Mouse (Mus musculus) midbrain, embryonic 13.5 days (tissue): ENCODE data around the gene Zfp628. TPM values are rescaled to one million over a fixed set of nuclear protein-coding genes. Genes with fewer than 3 reads are reported as not detected.

Experiments
- ATAC-seq: fragments of 200-750 bp; cut with Nextera tagmentation; 2 replicates; pipeline ENCODE4 v1.8.0; 2017; ENCODE audit warnings: mild to moderate bottlenecking, moderate TSS enrichment, moderate library complexity
- H3K27ac ChIP-seq: fragments of 300-500 bp; sonication (generic); 2 replicates; pipeline ENCODE4 v1.5.1; 2015; ENCODE audit warnings: inconsistent platforms, mild to moderate bottlenecking, moderate library complexity
- H3K27me3 ChIP-seq: fragments of 300-500 bp; sonication (generic); 2 replicates; pipeline ENCODE4 v1.6.1; 2015; ENCODE audit warnings: mild to moderate bottlenecking, inconsistent platforms
- H3K36me3 ChIP-seq: fragments of 300-500 bp; sonication (generic); 2 replicates; pipeline ENCODE4 v1.6.1; 2015; ENCODE audit warnings: mild to moderate bottlenecking, inconsistent platforms
- H3K4me1 ChIP-seq: fragments of 300-500 bp; sonication (generic); replicated peaks from 2 replicates; pipeline ENCODE4 v1.6.1; 2015; ENCODE audit warnings: inconsistent platforms
- H3K4me2 ChIP-seq: fragments of 300-500 bp; sonication (generic); replicated peaks from 2 replicates; pipeline ENCODE4 v1.6.1; 2015; ENCODE audit warnings: moderate library complexity, mild to moderate bottlenecking, inconsistent platforms
- H3K4me3 ChIP-seq: fragments of 300-500 bp; sonication (generic); replicated peaks from 2 replicates; pipeline ENCODE4 v1.5.1; 2015; ENCODE audit warnings: mild to moderate bottlenecking, inconsistent platforms
- H3K9ac ChIP-seq: fragments of 300-500 bp; sonication (generic); replicated peaks from 2 replicates; pipeline ENCODE4 v1.6.1; 2015; ENCODE audit warnings: mild to moderate bottlenecking, inconsistent platforms
- H3K9me3 ChIP-seq: fragments of 300-500 bp; sonication (generic); 2 replicates; pipeline ENCODE4 v1.6.1; 2016; ENCODE audit warnings: mild to moderate bottlenecking, inconsistent platforms
- WGBS: fragments of 180-500 bp; shearing (Covaris S2); methylation state at CpG from one replicate; pipeline ENCODE4 v1.1.7; 2015; 5-methylcytosine and 5-hydroxymethylcytosine counted together
- polyA plus RNA-seq: library from polyadenylated mRNA; unstranded; fragments of >200 nt; fragmentation: Nextera tagmentation; extraction: Ambion mirVana; gene quantifications from 2 replicates; pipeline ENCODE4 v1.2.1, GENCODE M21; 2015

The Zfp628 gene
- polyA plus RNA-seq, 1 experiment from 2014 or later = 4.3 TPM

GRCm38 (mm10) chr7:4950561-4951342 is 35.7 kb downstream of the Zfp628 start:
- H3K27ac ChIP-seq = no peak overlapping the region
- 0 out of 2 replicates have a peak, but pooled peaks cover 6% of the 10 kb centered on the region for H3K4me1 ChIP-seq
- H3K4me2 ChIP-seq = no peak overlapping the region
- no peak for ATAC-seq
- no peak overlapping the region for H3K4me3 ChIP-seq
- 86% methylated on average over 19 of the region's 19 CpGs for WGBS
- no peaks in the 10 kb centered on the region for H3K27me3 ChIP-seq
- H3K9me3 ChIP-seq = no peaks in the 10 kb centered on the region
- H3K9ac ChIP-seq = no peak overlapping the region
- no peaks in the 10 kb centered on the region for H3K36me3 ChIP-seq

GRCm38 (mm10) chr7:4953815-4954445 is 38.9 kb downstream of the Zfp628 start:
- H3K27me3 ChIP-seq = no peaks in the 10 kb centered on the region

DNA sequence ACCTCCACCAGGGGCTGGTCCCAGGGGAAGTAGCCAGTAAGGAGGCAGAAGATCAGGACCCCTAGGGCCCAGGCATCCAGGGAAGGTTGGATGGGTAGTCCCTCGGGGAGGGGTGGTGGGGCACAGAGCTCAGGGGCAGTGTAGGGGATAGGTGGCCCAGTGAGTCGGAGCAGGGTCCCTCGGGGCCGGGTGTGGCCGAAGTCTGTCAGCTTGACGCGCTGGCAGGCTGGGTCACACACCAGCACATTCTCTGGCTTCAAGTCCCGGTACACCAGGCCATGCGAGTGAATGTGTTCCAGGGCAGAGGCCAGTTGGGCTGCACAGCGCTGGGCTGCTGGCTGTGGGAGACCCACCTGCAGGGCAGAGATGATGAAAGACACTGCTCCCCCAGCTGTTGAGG is 42.3 kb downstream of the Zfp628 start:
- Histone ChIP-seq H3K9me3 (no peaks in the 10 kb centered on the region), H3K4me2 (no peak overlapping the region), H3K4me1 (0 out of 2 replicates have a peak, but pooled peaks cover 6% of the 10 kb centered on the region), H3K36me3 (no peaks in the 10 kb centered on the region), H3K9ac (no peak overlapping the region), H3K4me3 (no peak overlapping the region), H3K27ac (no peak overlapping the region), H3K27me3 (no peaks in the 10 kb centered on the region)
- 85% methylated on average over 10 of the region's 10 CpGs for WGBS
- no peak for ATAC-seq

More at GRCm38 (mm10) chr7:4953815-4954445, 38.9 kb downstream of the Zfp628 start:
- Histone ChIP-seq H3K4me1 (0 out of 2 replicates have a peak, but pooled peaks cover 6% of the 10 kb centered on the region), H3K9ac (peak overlapping the region; percentile 36; the same call in 1 of the 2 replicates), H3K9me3 (no peaks in the 10 kb centered on the region), H3K36me3 (no peaks in the 10 kb centered on the region), H3K4me3 (no peak overlapping the region), H3K4me2 (no peak overlapping the region), H3K27ac (no peak overlapping the region)
- no peak for ATAC-seq
- 33% methylated on average over 10 of the region's 10 CpGs for WGBS

- Histone ChIP-seq H3K4me1 (no peaks in the 10 kb centered on the region), H3K27ac (no peak overlapping the region), H3K9ac (no peak overlapping the region), H3K4me2 (no peak overlapping the region), H3K9me3 (no peaks in the 10 kb centered on the region), H3K27me3 (no peaks in the 10 kb centered on the region), H3K4me3 (no peak overlapping the region), H3K36me3 (no peaks in the 10 kb centered on the region)
- ATAC-seq = 0 out of 2 replicates have a peak, but pooled peaks have one; percentile 34
- 85% methylated on average over 5 of the region's 5 CpGs for WGBS
Observed at GRCm38 (mm10) chr7:4963527-4963926, 48.5 kb downstream of the Zfp628 start.

DNA sequence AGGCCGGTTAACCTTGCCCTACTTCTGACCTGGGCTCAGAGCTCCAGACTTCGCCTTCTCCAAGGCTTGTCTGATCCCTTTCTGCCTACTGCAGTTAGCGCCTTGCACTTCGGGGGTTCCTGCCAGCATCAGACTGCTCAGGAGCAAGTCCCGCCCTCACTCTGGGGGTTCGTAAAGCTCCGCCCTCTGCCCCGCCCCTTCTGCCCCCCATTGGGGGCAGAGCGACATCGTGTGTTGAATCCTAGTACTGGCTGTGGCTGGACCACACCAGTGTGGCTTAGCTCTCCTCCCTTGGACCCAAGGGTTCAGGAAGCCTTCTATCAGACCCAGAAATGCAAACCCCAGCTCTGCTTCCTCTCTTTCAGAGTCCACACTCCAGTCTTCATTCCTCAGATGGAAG is 49.3 kb downstream of the Zfp628 start, which contains the start of gene Sbk2:
Gene Sbk2 (minus strand): TSS at position 135 of the 400 bp plus-strand sequence.
- Histone ChIP-seq H3K27me3 (no peaks in the 10 kb centered on the region), H3K9me3 (no peaks in the 10 kb centered on the region), H3K4me3 (no peak within 1 kb of the TSS), H3K27ac (no peak within 1 kb of the TSS), H3K4me1 (no peaks in the 10 kb centered on the region), H3K36me3 (no peaks in the 10 kb centered on the region), H3K4me2 (no peak within 1 kb of the TSS; the same call in 1 of the 2 replicates), H3K9ac (no peak within 1 kb of the TSS)
- WGBS = 5% methylated on average over 10 of the region's 10 CpGs
- peak; percentile 69 for ATAC-seq

DNA sequence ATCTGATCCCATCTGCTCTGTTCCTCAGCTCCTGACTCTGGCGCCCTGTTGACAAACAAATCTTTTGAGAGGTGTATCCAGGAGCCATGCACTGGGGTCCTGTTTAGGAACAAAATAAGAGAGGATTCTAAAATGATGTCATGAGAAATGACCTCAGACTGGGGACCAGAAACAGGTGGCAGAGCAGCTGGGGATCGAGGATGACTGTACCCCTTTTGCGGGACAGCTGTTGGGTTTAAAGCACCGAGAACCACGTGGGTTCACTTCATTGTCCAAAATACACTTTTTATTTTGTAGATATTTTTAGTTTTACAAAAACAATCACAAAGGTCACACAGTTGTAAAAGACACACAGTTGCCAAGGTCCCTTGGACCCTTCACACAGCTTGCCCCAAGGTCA is 50.0 kb downstream of the Zfp628 start:
- no peak overlapping the region for H3K27ac ChIP-seq
- ATAC-seq = no peak

DNA sequence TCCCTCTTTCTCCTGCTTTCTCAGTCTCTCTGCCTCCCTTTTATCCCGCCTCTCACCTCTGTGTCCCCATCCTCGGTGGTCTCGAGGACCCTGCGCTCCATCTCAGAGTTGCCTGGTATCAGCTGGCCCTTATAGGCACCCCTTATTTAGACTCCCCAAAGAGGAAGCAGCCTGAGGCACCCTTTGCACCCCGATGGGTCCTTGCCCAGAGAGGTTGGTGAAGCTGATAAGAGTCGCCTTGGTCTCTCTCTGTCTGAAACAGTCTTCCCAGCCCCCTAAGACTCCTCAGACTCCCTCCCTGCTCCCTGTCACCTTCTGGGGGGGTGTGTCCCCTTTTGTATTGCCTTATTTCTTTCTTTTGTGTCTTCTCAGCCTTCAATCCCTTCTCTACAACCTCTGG is 56.1 kb downstream of the Zfp628 start, which contains the start of gene Sbk3:
Gene Sbk3 (minus strand): TSS at position 101 of the 400 bp plus-strand sequence.
- no peak for ATAC-seq
- Histone ChIP-seq H3K4me1 (no peaks in the 10 kb centered on the region), H3K9me3 (no peaks in the 10 kb centered on the region), H3K9ac (no peak within 1 kb of the TSS), H3K4me2 (no peak within 1 kb of the TSS), H3K36me3 (no peaks in the 10 kb centered on the region), H3K27ac (no peak within 1 kb of the TSS), H3K4me3 (no peak within 1 kb of the TSS), H3K27me3 (no peaks in the 10 kb centered on the region)
- 41% methylated on average over 6 of the region's 6 CpGs for WGBS

More for the DNA sequence above, 50.0 kb downstream of the Zfp628 start:
- Histone ChIP-seq H3K27me3 (no peaks in the 10 kb centered on the region), H3K9ac (no peak overlapping the region), H3K4me2 (no peak overlapping the region), H3K4me3 (no peak overlapping the region), H3K36me3 (no peaks in the 10 kb centered on the region), H3K9me3 (no peaks in the 10 kb centered on the region), H3K4me1 (no peaks in the 10 kb centered on the region)
- WGBS = 85% methylated on average over 5 of the region's 5 CpGs

Other genes with a start within 250 kb of the Zfp628 start
- 122 and 123 TPM in 2 replicates for gene Hspbp1, start 230.1 kb upstream of the Zfp628 start, polyA plus RNA-seq
- 6.8 and 7.6 TPM in 2 replicates for gene Brsk1, start 224.6 kb upstream of the Zfp628 start, polyA plus RNA-seq
- 0.22 and 0.24 TPM in 2 replicates for gene Tmem150b, start 190.0 kb upstream of the Zfp628 start, polyA plus RNA-seq
- gene Kmt5c, start 175.1 kb upstream of the Zfp628 start, polyA plus RNA-seq = 90.0 and 92.5 TPM in 2 replicates
- 19.7 and 22.9 TPM in 2 replicates for gene Cox6b2, start 162.1 kb upstream of the Zfp628 start, polyA plus RNA-seq
- not detected in 2 replicates for gene Fam71e2, start 143.9 kb upstream of the Zfp628 start, polyA plus RNA-seq
- gene Il11, start 132.4 kb upstream of the Zfp628 start, polyA plus RNA-seq = 0.48 and 1.1 TPM in 2 replicates
- 0.45 TPM in 1 of 2 replicates, not detected in the other for gene Tmem190, start 132.3 kb upstream of the Zfp628 start, polyA plus RNA-seq
- gene Tmem238, start 125.6 kb upstream of the Zfp628 start, polyA plus RNA-seq = 2.5 and 3.0 TPM in 2 replicates
- 224 and 265 TPM in 2 replicates for gene Rpl28, start 122.3 kb upstream of the Zfp628 start, polyA plus RNA-seq
- 281 and 301 TPM in 2 replicates for gene Ube2s, start 102.6 kb upstream of the Zfp628 start, polyA plus RNA-seq
- 8.8 and 9.7 TPM in 2 replicates for gene Shisa7, start 70.5 kb upstream of the Zfp628 start, polyA plus RNA-seq
- 3.3 and 5.3 TPM in 2 replicates for gene Isoc2b, start 45.0 kb upstream of the Zfp628 start, polyA plus RNA-seq
- gene Isoc2a, start 38.1 kb upstream of the Zfp628 start, polyA plus RNA-seq = 0.43 and 0.65 TPM in 2 replicates
- gene Gm36210, start 8.7 kb upstream of the Zfp628 start, polyA plus RNA-seq = 0.31 and 0.32 TPM in 2 replicates
- 29.5 and 31.1 TPM in 2 replicates for gene Nat14, start 6.8 kb downstream of the Zfp628 start, polyA plus RNA-seq
- 0.88 and 0.98 TPM in 2 replicates for gene Ssc5d, start 10.6 kb downstream of the Zfp628 start, polyA plus RNA-seq
- 0.12 and 0.13 TPM in 2 replicates for gene Sbk2, start 49.2 kb downstream of the Zfp628 start, polyA plus RNA-seq
- 0.10 and 0.13 TPM in 2 replicates for gene Sbk3, start 56.0 kb downstream of the Zfp628 start, polyA plus RNA-seq
- gene Zfp579, start 80.9 kb downstream of the Zfp628 start, polyA plus RNA-seq = 65.2 and 68.4 TPM in 2 replicates
- 8.6 and 8.9 TPM in 2 replicates for gene Zfp524, start 99.2 kb downstream of the Zfp628 start, polyA plus RNA-seq
- gene Fiz1, start 99.5 kb downstream of the Zfp628 start, polyA plus RNA-seq = 42.0 and 51.1 TPM in 2 replicates
- 0.89 and 1.3 TPM in 2 replicates for gene Gm44973, start 100.3 kb downstream of the Zfp628 start, polyA plus RNA-seq
- 5.7 and 7.9 TPM in 2 replicates for gene Zfp865, start 105.2 kb downstream of the Zfp628 start, polyA plus RNA-seq
- 25.8 and 30.1 TPM in 2 replicates for gene Ccdc106, start 105.3 kb downstream of the Zfp628 start, polyA plus RNA-seq
- gene 4632433K11Rik, start 118.9 kb downstream of the Zfp628 start, polyA plus RNA-seq = not detected in 2 replicates
- gene Zfp784, start 123.2 kb downstream of the Zfp628 start, polyA plus RNA-seq = 10.5 and 11.2 TPM in 2 replicates
- 70.1 and 72.8 TPM in 2 replicates for gene Zfp580, start 136.3 kb downstream of the Zfp628 start, polyA plus RNA-seq
- gene U2af2, start 146.9 kb downstream of the Zfp628 start, polyA plus RNA-seq = 121 and 128 TPM in 2 replicates
- gene Epn1, start 165.0 kb downstream of the Zfp628 start, polyA plus RNA-seq = 73.5 and 80.1 TPM in 2 replicates
- gene Rfpl4, start 201.7 kb downstream of the Zfp628 start, polyA plus RNA-seq = not detected in 2 replicates
- 0.38 and 0.41 TPM in 2 replicates for gene Rasl2-9, start 210.7 kb downstream of the Zfp628 start, polyA plus RNA-seq
- 0.01 TPM in 1 of 2 replicates, not detected in the other for gene Vmn1r55, start 234.5 kb downstream of the Zfp628 start, polyA plus RNA-seq